Mouse (Mus musculus) heart, embryonic 15.5 days (tissue): Measurements from ENCODE around the gene Dnah2. TPM values are rescaled to one million over a fixed set of nuclear protein-coding genes. Genes with fewer than 3 reads are reported as not detected.

Experiments
- ATAC-seq: fragments of 200-750 bp; cut with Nextera tagmentation; replicated peaks from 2 replicates; pipeline ENCODE4 v1.8.0; 2017; ENCODE audit warnings: low read depth, moderate TSS enrichment; ENCODE audit not compliant: insufficient number of reproducible peaks, insufficient read depth, low FRiP score
- H3K27ac ChIP-seq: fragments of 300-500 bp; sonication (generic); 2 replicates; pipeline ENCODE4 v1.5.1; 2015; ENCODE audit warnings: mild to moderate bottlenecking, inconsistent platforms
- H3K27me3 ChIP-seq: fragments of 300-500 bp; sonication (generic); 2 replicates; pipeline ENCODE4 v1.6.1; 2015; ENCODE audit warnings: inconsistent platforms
- H3K36me3 ChIP-seq: fragments of 300-500 bp; sonication (generic); 2 replicates; pipeline ENCODE4 v1.6.1; 2015; ENCODE audit warnings: mild to moderate bottlenecking, inconsistent platforms
- H3K4me1 ChIP-seq: fragments of 300-500 bp; sonication (generic); replicated peaks from 2 replicates; pipeline ENCODE4 v1.6.1; 2015; ENCODE audit warnings: inconsistent platforms
- H3K4me2 ChIP-seq: fragments of 300-500 bp; sonication (generic); 2 replicates; pipeline ENCODE4 v1.6.1; 2015; ENCODE audit warnings: inconsistent platforms, mild to moderate bottlenecking, moderate library complexity
- H3K4me3 ChIP-seq: fragments of 300-500 bp; sonication (generic); 2 replicates; pipeline ENCODE4 v1.5.1; 2015; ENCODE audit warnings: mild to moderate bottlenecking, inconsistent platforms
- H3K9ac ChIP-seq: fragments of 300-500 bp; sonication (generic); 2 replicates; pipeline ENCODE4 v1.6.1; 2015; ENCODE audit warnings: mild to moderate bottlenecking, inconsistent platforms
- H3K9me3 ChIP-seq: fragments of 300-500 bp; sonication (generic); replicated peaks from 2 replicates; pipeline ENCODE4 v1.6.1; 2016; ENCODE audit warnings: inconsistent platforms
- WGBS: fragments of 180-500 bp; shearing (Covaris S2); methylation state at CpG from one replicate; pipeline ENCODE4 v1.1.7; 2015; ENCODE audit warnings: mixed read lengths; 5-methylcytosine and 5-hydroxymethylcytosine counted together
- polyA plus RNA-seq: library from polyadenylated mRNA; unstranded; fragments of >200 nt; fragmentation: Nextera tagmentation; extraction: Ambion mirVana; gene quantifications from 2 replicates; pipeline ENCODE4 v1.2.1, GENCODE M21; 2015

Gene Dnah2
- 0.21 and 0.42 TPM in 2 replicates for polyA plus RNA-seq

DNA sequence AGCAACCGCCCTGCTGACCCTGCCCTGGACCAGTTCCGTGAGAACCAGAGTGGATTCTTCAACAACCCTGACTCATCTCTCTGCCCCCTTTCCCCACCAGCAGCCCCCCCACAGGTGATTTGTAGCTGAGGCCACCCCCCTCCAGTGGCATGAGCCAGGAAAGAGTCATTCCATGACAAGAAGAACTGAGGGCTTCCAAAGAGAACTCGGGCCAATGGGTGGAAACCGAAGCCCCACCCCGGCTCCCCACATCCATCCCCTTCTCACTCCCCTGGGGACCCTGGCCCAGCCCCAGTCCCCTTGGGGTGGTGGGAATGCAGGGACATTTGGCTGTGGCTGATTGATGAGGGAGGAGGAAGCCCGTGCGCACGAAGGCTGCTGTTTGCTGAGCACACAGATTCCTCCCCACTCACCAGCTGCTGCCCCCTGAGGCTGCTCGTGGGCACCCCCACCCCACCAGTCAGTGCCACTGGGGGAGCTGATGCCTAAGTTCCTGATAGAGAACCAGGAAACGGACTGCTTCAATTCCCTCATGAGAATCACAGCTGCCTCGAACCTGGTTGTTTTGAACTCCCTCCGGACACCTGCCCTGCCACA lies at the start of gene Dnah2:
Dnah2 (minus strand) TSS at position 51 of the 597 bp plus-strand sequence.
- 49% methylated on average over 12 of the region's 12 CpGs for WGBS
- ATAC-seq = no peak
- no peaks in the 10 kb centered on the region for H3K9me3 ChIP-seq
- no peaks in the 10 kb centered on the region for H3K36me3 ChIP-seq
- H3K4me2 ChIP-seq = no peak within 1 kb of the TSS
- H3K4me1 ChIP-seq = peaks cover 18% of the 10 kb centered on the region
- 0 out of 2 replicates have a peak, but pooled peaks cover 8% of the 10 kb centered on the region for H3K27me3 ChIP-seq
- no peak within 1 kb of the TSS for H3K9ac ChIP-seq
- no peak within 1 kb of the TSS for H3K4me3 ChIP-seq
- no peak within 1 kb of the TSS for H3K27ac ChIP-seq

- no peaks in the 10 kb centered on the region for H3K9me3 ChIP-seq
- H3K36me3 ChIP-seq = peaks cover 25% of the 10 kb centered on the region
- ATAC-seq = no peak
- peaks cover 8% of the 10 kb centered on the region for H3K4me1 ChIP-seq
- 95% methylated on average over 6 of the region's 6 CpGs for WGBS
- H3K27ac ChIP-seq = no peak overlapping the region
- H3K4me3 ChIP-seq = no peak overlapping the region
- H3K4me2 ChIP-seq = no peak overlapping the region
- no peak overlapping the region for H3K9ac ChIP-seq
- no peaks in the 10 kb centered on the region for H3K27me3 ChIP-seq
Measured at GRCm38 (mm10) chr11:69594853-69595252, 45.9 kb upstream of the Dnah2 start.

DNA sequence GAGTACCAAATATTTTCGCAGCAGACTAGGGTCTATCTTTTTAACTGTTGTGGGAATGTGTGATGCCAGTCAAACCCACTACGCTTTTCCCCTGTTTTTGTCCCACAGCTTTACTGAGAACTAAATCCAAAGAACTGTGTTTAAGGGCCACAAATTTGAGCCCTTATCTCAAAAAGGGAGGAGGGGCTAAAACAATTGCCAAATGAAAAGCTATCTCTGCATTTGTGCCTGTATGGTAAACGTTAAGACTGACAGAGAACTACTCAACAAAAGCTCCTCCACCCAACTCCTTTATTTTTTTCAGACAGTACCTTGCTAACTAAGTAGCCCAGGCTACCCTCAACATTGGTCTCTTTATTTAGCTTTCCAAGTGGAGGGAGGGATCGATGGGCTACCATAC lies 43.9 kb upstream of the Dnah2 start:
- Histone ChIP-seq H3K36me3 (peaks cover 45% of the 10 kb centered on the region), H3K27ac (no peak overlapping the region), H3K4me1 (no peaks in the 10 kb centered on the region; the same call in 1 of the 2 replicates), H3K27me3 (no peaks in the 10 kb centered on the region), H3K4me3 (no peak overlapping the region), H3K4me2 (no peak overlapping the region), H3K9me3 (no peaks in the 10 kb centered on the region), H3K9ac (no peak overlapping the region)
- ATAC-seq = no peak
- WGBS = 83% methylated on average over 4 of the region's 4 CpGs

DNA sequence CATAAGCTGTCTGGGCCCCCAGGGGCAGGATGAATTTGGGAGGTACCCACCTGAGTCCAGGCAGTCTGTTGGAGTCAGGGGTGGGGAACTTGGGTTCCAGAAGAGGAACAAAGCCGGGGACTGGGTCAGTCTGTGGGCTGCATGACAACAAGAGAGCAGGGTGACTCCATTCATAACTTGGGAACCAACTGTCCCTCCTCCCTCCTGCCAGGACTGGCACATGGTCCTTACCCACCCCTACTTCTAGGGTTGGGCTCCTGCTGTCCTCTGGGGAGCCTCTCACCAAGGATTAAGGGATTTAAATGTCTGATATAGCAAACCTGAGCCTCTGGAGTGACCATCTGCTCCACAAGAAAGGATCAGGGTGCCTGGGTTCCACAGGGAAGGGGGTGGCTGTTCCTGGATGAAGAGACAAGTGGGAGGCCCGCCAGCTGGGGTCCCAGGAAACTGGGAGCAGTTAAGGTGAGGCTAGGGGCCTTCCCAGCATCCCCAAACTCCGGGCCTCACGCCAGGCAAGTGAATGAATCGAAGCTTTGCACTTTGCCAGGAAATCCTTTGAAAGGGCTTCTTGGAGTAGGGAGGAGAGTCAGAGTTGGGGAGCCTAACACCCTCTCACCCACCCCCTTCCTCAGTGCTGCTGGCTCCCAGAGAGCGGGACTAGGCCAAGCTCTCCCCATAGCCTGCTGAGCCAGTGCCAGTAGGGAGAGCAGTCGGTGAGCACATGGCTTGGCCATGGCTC lies 43.2 kb upstream of the Dnah2 start:
- no peak overlapping the region for H3K9ac ChIP-seq
- H3K4me1 ChIP-seq = no peaks in the 10 kb centered on the region; the same call in 1 of the 2 replicates
- 69% methylated on average over 7 of the region's 7 CpGs for WGBS
- H3K4me3 ChIP-seq = no peak overlapping the region
- H3K27me3 ChIP-seq = no peaks in the 10 kb centered on the region
- ATAC-seq = 0 out of 2 replicates have a peak, but pooled peaks have one; percentile 35
- H3K27ac ChIP-seq = no peak overlapping the region
- no peaks in the 10 kb centered on the region for H3K9me3 ChIP-seq
- no peak overlapping the region for H3K4me2 ChIP-seq
- peaks cover 53% of the 10 kb centered on the region for H3K36me3 ChIP-seq

DNA sequence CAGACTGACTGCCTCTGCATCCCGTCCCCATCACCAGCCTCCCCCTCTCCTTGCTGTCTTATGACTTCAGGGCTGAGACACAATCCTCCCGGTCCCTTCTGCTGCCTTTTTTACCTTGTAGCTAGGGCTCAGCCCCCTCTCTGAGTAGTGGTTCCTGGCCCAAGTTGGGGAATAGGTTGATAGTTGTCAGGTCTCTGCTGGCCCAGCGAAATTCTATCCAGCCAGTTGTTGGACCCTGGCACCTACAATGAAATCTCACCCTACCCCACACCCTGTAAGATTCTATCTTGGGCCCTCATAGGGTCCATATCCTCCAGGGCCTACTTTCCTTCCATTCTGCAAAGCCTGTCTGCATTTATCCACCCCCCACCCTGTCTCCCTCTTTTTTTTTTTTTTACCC lies 42.5 kb upstream of the Dnah2 start:
- Histone ChIP-seq H3K36me3 (peaks cover 53% of the 10 kb centered on the region), H3K9me3 (no peaks in the 10 kb centered on the region), H3K27me3 (no peaks in the 10 kb centered on the region), H3K9ac (no peak overlapping the region), H3K27ac (no peak overlapping the region), H3K4me3 (no peak overlapping the region), H3K4me1 (no peaks in the 10 kb centered on the region; the same call in 1 of the 2 replicates), H3K4me2 (no peak overlapping the region)
- no peak for ATAC-seq
- 84% methylated on average over 3 of the region's 3 CpGs for WGBS

- Histone ChIP-seq H3K27ac (no peak overlapping the region), H3K4me1 (no peaks in the 10 kb centered on the region; the same call in none of the 2 replicates), H3K4me2 (no peak overlapping the region), H3K36me3 (peaks cover 53% of the 10 kb centered on the region), H3K4me3 (no peak overlapping the region), H3K9me3 (no peaks in the 10 kb centered on the region), H3K9ac (no peak overlapping the region), H3K27me3 (no peaks in the 10 kb centered on the region)
- no peak for ATAC-seq
- WGBS = 87% methylated on average over 8 of the region's 8 CpGs
Measured at GRCm38 (mm10) chr11:69590622-69591021, 41.7 kb upstream of the Dnah2 start.

- Histone ChIP-seq H3K27me3 (no peaks in the 10 kb centered on the region), H3K9me3 (no peaks in the 10 kb centered on the region), H3K4me1 (no peaks in the 10 kb centered on the region; the same call in none of the 2 replicates), H3K9ac (no peak overlapping the region), H3K4me2 (no peak overlapping the region), H3K27ac (no peak overlapping the region), H3K4me3 (no peak overlapping the region), H3K36me3 (peaks cover 53% of the 10 kb centered on the region)
- WGBS = 85% methylated on average over 22 of the region's 22 CpGs
- peak; percentile 29; the same call in 1 of the 2 replicates for ATAC-seq
Measured at GRCm38 (mm10) chr11:69589207-69589834, 40.4 kb upstream of the Dnah2 start.

- no peak overlapping the region for H3K4me3 ChIP-seq
- H3K27me3 ChIP-seq = no peaks in the 10 kb centered on the region
- no peaks in the 10 kb centered on the region for H3K9me3 ChIP-seq
- H3K27ac ChIP-seq = no peak overlapping the region
- no peak overlapping the region for H3K9ac ChIP-seq
- peaks cover 38% of the 10 kb centered on the region for H3K36me3 ChIP-seq
- peaks cover 13% of the 10 kb centered on the region for H3K4me1 ChIP-seq
- ATAC-seq = no peak
- 59% methylated on average over 7 of the region's 7 CpGs for WGBS
- no peak overlapping the region for H3K4me2 ChIP-seq
Measured at GRCm38 (mm10) chr11:69585718-69586325, 36.9 kb upstream of the Dnah2 start.

DNA sequence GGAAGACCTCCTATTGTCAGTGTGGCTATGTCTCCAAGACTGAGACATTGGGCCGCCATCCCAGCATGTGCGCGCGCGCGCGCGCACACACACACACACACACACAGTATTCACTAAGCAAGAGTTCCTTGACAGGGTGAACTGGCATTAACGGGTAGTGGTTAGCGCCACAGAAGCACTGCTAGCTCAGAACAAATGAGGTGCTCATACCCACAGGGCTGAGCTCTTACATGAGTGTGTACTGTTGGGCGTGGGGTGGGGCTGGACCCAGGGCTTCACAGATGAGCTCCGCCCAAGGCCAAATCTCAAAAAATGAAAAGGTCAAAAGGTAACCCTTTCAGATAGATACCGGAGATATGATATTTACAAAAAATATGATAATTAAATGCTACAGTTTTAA lies 36.0 kb upstream of the Dnah2 start:
- no peak overlapping the region for H3K4me3 ChIP-seq
- no peaks in the 10 kb centered on the region for H3K27me3 ChIP-seq
- H3K27ac ChIP-seq = no peak overlapping the region
- 96% methylated on average over 13 of the region's 13 CpGs for WGBS
- peaks cover 13% of the 10 kb centered on the region for H3K4me1 ChIP-seq
- no peaks in the 10 kb centered on the region for H3K9me3 ChIP-seq
- no peak overlapping the region for H3K9ac ChIP-seq
- no peak for ATAC-seq
- no peak overlapping the region for H3K4me2 ChIP-seq
- H3K36me3 ChIP-seq = peaks cover 29% of the 10 kb centered on the region

GRCm38 (mm10) chr11:69584008-69584407 lies 35.1 kb upstream of the Dnah2 start:
- H3K9me3 ChIP-seq = no peaks in the 10 kb centered on the region
- H3K27me3 ChIP-seq = no peaks in the 10 kb centered on the region
- WGBS = 89% methylated on average over 7 of the region's 7 CpGs
- H3K4me1 ChIP-seq = peaks cover 16% of the 10 kb centered on the region
- H3K27ac ChIP-seq = no peak overlapping the region
- no peak overlapping the region for H3K9ac ChIP-seq
- H3K36me3 ChIP-seq = peaks cover 20% of the 10 kb centered on the region
- no peak overlapping the region for H3K4me2 ChIP-seq
- no peak overlapping the region for H3K4me3 ChIP-seq
- no peak for ATAC-seq

- H3K27ac ChIP-seq = peak overlapping the region; percentile 91
- peak overlapping the region; percentile 5; the same call in 1 of the 2 replicates for H3K9ac ChIP-seq
- ATAC-seq = no peak
- 60% methylated on average over 9 of the region's 9 CpGs for WGBS
- H3K4me1 ChIP-seq = peaks cover 29% of the 10 kb centered on the region
- no peaks in the 10 kb centered on the region for H3K27me3 ChIP-seq
- H3K9me3 ChIP-seq = no peaks in the 10 kb centered on the region
- peak overlapping the region; percentile 79 for H3K4me2 ChIP-seq
- H3K36me3 ChIP-seq = peaks cover 3% of the 10 kb centered on the region
- H3K4me3 ChIP-seq = peak overlapping the region; percentile 81
Measured at GRCm38 (mm10) chr11:69582230-69582805, 33.4 kb upstream of the Dnah2 start.
